Mouse (Mus musculus): ENCODE data around the gene Zbtb7b.

Gene Zbtb7b

GRCm38 (mm10) chr3:89339416-89339815 lies 55.2 kb downstream of the Zbtb7b start:
- peak; percentile 74 for DNase-seq (ENCODE audit: extremely low read depth, insufficient read length, low spot score)

- DNase-seq (ENCODE audit: extremely low read depth, insufficient read length, low spot score), result peak; percentile 94
Observed at GRCm38 (mm10) chr3:89337721-89338578, 56.6 kb downstream of the Zbtb7b start, which contains the start of gene Efna4. Efna4 (minus strand) TSS chr3:89338028.

DNA sequence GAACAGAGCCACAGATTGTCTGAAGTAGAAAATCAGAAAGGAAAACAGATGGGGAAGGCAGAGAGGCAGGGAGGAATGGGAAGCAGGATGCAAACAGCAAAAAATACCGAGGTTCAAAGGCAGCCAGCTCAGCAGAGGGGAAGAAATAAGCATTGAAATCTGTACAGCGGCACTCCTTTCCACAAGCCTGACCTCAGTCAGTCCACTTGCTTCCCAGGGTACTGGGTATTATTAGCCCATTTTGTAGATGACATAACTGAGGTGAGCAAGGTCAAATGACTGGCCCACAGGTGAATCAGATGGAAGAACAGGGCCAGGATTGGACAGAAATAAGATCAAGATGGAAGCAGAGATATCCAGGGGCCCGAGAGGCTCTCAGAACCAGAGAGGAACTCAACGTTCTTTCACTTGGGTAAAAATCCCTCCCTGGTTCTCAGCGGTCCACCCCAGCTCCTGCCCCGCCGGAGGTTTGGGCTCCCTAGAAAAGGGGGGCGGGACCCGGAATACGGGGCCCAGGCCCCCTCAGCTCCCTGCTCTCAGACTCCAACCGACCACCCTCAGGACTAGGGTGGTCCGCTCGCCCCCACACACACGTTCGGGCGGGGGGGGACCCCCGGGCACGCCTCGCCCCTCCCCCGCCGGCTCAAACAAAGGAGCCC lies 57.4 kb downstream of the Zbtb7b start:
- no peak for DNase-seq (ENCODE audit: extremely low read depth, insufficient read length, low spot score)

DNA sequence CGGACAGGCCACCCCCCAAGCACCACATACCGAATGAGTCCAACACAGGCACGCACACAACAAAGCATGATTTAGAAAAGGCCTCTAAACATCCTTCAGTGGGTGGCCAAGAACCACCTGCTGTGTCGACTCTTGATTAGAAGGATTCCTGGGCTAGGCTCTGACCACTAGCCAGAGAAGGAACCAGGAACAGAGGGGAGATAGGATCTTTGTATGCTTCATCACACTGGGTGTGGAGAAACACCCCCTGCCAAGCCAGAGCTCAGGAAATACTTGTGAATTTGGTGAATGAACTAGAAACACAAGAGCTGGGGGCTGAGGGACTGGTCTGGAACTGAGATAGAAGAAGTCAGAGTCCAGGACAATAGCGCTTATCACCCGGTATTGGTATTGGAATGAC lies 58.0 kb downstream of the Zbtb7b start:
- no peak for DNase-seq (ENCODE audit: extremely low read depth, insufficient read length, low spot score)

DNA sequence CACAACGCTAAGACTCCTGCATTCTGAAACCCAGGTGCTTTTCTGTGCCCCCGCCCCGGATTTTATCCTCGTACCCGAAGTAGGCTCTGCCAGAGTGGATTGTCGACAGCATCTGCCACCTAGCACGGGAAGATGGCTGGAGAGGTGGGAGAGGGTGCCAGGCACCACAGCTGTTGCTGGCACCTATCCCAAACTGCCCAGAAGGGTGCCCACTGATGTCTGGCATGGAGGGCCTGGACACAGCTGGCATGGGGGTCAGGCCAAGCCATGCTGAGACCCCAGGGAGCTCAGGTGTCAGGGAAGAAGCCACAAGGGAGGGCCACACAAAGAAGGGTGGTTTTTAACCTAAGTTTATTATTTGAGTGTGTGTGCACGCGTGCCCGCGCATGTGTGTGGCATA lies 61.5 kb downstream of the Zbtb7b start:
- no peak for DNase-seq (ENCODE audit: extremely low read depth, insufficient read length, low spot score)

- no peak for DNase-seq (ENCODE audit: extremely low read depth, insufficient read length, low spot score)
Observed at GRCm38 (mm10) chr3:89332476-89332875, 62.1 kb downstream of the Zbtb7b start.

DNA sequence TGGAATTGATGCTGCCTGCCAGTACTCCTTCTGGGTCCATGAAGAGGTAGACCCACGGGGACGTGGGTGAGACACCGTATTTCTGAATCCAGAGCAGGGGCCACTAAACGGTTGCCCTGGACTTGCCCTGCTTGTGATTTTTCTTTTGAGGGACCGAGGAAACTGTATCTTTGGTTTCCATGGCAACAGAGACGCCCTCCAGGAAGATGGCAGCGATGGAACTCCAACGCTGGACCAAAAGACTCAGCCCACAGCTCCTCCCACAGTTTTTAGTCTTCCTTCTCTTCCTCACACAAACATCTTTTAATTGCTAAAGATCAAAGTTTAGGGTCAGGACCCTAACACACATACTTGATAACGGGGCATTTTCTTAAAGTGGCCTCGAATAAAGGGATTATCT lies 62.6 kb downstream of the Zbtb7b start:
- no peak for DNase-seq (ENCODE audit: extremely low read depth, insufficient read length, low spot score)

GRCm38 (mm10) chr3:89331561-89331960 lies 63.0 kb downstream of the Zbtb7b start:
- DNase-seq (ENCODE audit: extremely low read depth, insufficient read length, low spot score), result no peak

DNA sequence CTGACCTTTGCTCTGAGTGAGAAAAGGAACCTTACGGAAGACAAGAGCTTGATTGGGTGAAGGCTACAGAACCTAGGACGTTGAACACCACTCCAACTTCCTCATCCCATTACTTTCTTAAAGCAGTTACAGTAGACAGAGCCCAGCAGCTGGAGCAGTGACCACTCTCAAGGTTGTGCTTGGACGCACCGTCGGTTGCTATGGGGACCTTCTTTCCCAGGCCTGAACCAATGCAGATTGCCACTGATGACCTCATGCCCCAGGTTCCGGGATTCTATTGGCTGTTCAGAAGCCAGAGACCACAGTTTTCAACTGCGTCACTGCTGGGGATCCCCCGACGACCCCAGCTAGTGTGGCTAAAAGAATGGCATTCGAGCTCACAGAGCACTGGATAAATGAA lies 63.6 kb downstream of the Zbtb7b start:
- no peak for DNase-seq (ENCODE audit: extremely low read depth, insufficient read length, low spot score)

DNA sequence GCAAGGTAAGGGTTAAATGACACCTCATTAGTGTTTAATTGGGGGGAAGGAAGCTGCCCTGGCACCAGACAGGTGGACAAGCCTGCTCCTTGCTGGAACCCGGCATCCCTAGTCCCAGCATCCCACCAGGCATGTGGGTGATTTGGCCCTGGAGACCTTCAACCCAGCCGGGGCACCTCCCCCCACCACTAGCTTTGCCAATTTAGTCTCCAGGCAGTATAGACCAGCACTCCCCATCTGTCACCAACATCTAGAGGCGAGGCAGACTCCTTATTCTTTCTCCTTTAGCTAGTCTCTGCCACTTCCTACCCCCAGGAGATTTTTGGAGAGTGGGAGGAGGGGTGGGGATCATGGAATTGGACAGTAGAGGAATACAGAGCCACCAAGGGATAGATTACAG lies 64.2 kb downstream of the Zbtb7b start:
- DNase-seq (ENCODE audit: extremely low read depth, insufficient read length, low spot score), result no peak

DNA sequence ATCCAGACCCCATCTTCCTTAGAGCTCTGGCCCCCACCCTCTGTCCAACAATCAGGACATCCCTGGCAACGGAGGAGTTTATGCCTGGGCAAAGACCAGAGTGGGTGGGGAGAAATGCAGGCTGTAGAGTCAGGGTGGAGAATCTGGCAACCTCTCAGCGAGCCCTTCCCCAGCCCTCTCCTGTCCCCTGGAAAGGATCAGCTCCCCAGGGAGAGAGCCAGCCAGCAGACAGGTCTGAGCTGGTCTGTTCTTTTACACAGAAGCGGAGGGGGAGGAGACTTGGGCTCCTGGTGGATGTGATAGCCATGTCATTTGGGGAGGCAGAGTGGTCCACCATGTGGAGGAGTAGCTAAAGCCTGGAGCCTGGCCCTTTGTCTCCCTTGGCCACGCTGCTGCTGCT lies 66.0 kb downstream of the Zbtb7b start:
- DNase-seq (ENCODE audit: extremely low read depth, insufficient read length, low spot score), result no peak

Measured in 3134 (cell line).